Mouse (Mus musculus) neural tube, embryonic 15.5 days (tissue): Measurements from ENCODE around the gene Tfeb. TPM values are rescaled to one million over a fixed set of nuclear protein-coding genes. Genes with fewer than 3 reads are reported as not detected.
A peak's percentile ranks its signal among the peaks of the same experiment; 100 is the strongest.

Experiments
- ATAC-seq: fragments of 200-750 bp; cut with Nextera tagmentation; 2 replicates; pipeline ENCODE4 v1.8.0; 2017; ENCODE audit warnings: mild to moderate bottlenecking, moderate TSS enrichment, moderate library complexity; ENCODE audit not compliant: low FRiP score
- H3K27ac ChIP-seq: fragments of 300-500 bp; sonication (generic); replicated peaks from 2 replicates; pipeline ENCODE4 v1.5.1; 2015; ENCODE audit warnings: mild to moderate bottlenecking, inconsistent platforms
- H3K27me3 ChIP-seq: fragments of 300-500 bp; sonication (generic); replicated peaks from 2 replicates; pipeline ENCODE4 v1.6.1; 2015; ENCODE audit warnings: inconsistent platforms
- H3K36me3 ChIP-seq: fragments of 300-500 bp; sonication (generic); 2 replicates; pipeline ENCODE4 v1.6.1; 2015; ENCODE audit warnings: inconsistent platforms
- H3K4me1 ChIP-seq: fragments of 300-500 bp; sonication (generic); 2 replicates; pipeline ENCODE4 v1.6.1; 2015; ENCODE audit warnings: inconsistent platforms
- H3K4me2 ChIP-seq: fragments of 300-500 bp; sonication (generic); 2 replicates; pipeline ENCODE4 v1.6.1; 2015; ENCODE audit warnings: inconsistent platforms, mild to moderate bottlenecking, moderate library complexity
- H3K4me3 ChIP-seq: fragments of 300-500 bp; sonication (generic); replicated peaks from 2 replicates; pipeline ENCODE4 v1.5.1; 2015; ENCODE audit warnings: mild to moderate bottlenecking, inconsistent platforms
- H3K9ac ChIP-seq: fragments of 300-500 bp; sonication (generic); replicated peaks from 2 replicates; pipeline ENCODE4 v1.6.1; 2015; ENCODE audit warnings: mild to moderate bottlenecking, inconsistent platforms
- H3K9me3 ChIP-seq: fragments of 300-500 bp; sonication (generic); replicated peaks from 2 replicates; pipeline ENCODE4 v1.6.1; 2016; ENCODE audit warnings: inconsistent platforms
- WGBS: fragments of 180-500 bp; shearing (Covaris S2); methylation state at CpG from one replicate; pipeline ENCODE4 v1.1.7; 2015; ENCODE audit warnings: mixed read lengths; 5-methylcytosine and 5-hydroxymethylcytosine counted together
- polyA plus RNA-seq: library from polyadenylated mRNA; unstranded; fragments of >200 nt; fragmentation: Nextera tagmentation; extraction: Ambion mirVana; gene quantifications from 2 replicates; pipeline ENCODE4 v1.2.1, GENCODE M21; 2015

The Tfeb gene
- polyA plus RNA-seq, 1 experiment from 2014 or later: 3.7 TPM

DNA sequence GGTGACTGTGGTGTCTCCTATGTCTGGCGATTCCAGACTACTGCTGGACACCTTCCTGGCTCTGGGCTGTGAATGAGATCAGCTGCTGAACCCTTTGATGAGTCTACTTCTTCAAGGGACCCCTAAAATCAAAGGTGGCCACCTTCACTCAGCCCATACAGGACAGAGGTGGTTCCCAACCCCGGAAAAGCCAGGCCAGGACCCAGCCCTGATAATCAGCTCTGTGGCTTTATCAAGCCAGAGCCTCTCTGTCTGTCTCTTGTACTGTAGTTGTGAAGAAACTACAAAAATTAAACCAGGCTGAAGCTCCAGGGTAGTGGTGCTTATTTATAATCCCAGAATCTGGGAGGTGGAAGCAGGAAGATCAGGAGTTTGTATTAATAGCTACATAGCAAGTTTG is 40.3 kb downstream of the Tfeb start:
- Histone ChIP-seq H3K9ac (no peak overlapping the region), H3K27ac (no peak overlapping the region), H3K4me2 (no peak overlapping the region), H3K27me3 (no peaks in the 10 kb centered on the region), H3K9me3 (0 out of 2 replicates have a peak, but pooled peaks cover 4% of the 10 kb centered on the region), H3K36me3 (no peaks in the 10 kb centered on the region), H3K4me1 (no peaks in the 10 kb centered on the region), H3K4me3 (no peak overlapping the region)
- 74% methylated on average over 2 of the region's 2 CpGs for WGBS
- no peak for ATAC-seq

DNA sequence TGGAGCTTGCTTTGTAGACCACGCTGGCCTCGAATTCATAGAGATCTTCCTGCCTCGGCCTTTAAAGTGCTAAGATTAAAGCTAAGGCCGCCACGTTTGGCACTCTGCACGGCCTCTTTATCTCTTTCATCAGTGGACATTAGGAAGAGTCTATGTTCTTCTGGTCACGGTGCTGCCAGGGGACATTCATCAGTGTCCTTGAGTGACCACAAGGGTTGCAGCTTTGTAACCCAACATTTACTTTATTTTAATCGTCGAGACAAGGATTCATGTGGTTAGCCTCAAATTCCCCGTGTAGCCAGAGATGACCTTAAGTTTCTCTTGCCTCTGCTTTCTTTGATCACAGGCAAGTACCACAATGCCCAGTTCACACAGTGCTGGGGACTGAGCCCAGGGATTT is 43.6 kb downstream of the Tfeb start:
- no peak overlapping the region for H3K9ac ChIP-seq
- no peak overlapping the region for H3K4me3 ChIP-seq
- no peaks in the 10 kb centered on the region for H3K9me3 ChIP-seq
- no peaks in the 10 kb centered on the region for H3K36me3 ChIP-seq
- H3K4me2 ChIP-seq: no peak overlapping the region
- 86% methylated on average over 10 of the region's 10 CpGs for WGBS
- H3K4me1 ChIP-seq: no peaks in the 10 kb centered on the region
- no peak for ATAC-seq
- no peak overlapping the region for H3K27ac ChIP-seq
- no peaks in the 10 kb centered on the region for H3K27me3 ChIP-seq

DNA sequence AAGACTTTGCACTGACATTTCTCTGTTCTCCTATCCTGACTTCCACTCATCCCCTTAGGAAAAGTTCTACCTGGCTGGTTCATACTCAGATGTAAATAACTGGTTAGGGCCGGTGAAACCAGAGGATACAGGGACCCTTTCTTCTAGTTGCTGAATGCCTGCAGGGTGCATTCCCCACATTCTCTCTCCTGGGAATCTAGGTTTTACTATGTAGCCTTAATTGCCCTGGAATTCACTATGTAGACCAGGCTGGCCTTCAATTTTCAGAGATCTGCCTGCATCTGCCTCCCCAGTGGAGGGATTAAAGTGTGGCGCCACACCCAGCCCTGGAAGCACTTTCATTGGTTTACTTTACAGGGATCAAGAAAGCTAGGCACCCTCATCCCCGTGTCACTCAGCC is 45.7 kb downstream of the Tfeb start:
- no peaks in the 10 kb centered on the region for H3K36me3 ChIP-seq
- no peak for ATAC-seq
- H3K4me2 ChIP-seq: no peak overlapping the region
- H3K9me3 ChIP-seq: no peaks in the 10 kb centered on the region
- H3K4me3 ChIP-seq: no peak overlapping the region
- WGBS: 75% methylated on average over 3 of the region's 3 CpGs
- H3K9ac ChIP-seq: no peak overlapping the region
- H3K27me3 ChIP-seq: peaks cover 8% of the 10 kb centered on the region; the same call in 1 of the 2 replicates
- no peak overlapping the region for H3K27ac ChIP-seq
- H3K4me1 ChIP-seq: no peaks in the 10 kb centered on the region

DNA sequence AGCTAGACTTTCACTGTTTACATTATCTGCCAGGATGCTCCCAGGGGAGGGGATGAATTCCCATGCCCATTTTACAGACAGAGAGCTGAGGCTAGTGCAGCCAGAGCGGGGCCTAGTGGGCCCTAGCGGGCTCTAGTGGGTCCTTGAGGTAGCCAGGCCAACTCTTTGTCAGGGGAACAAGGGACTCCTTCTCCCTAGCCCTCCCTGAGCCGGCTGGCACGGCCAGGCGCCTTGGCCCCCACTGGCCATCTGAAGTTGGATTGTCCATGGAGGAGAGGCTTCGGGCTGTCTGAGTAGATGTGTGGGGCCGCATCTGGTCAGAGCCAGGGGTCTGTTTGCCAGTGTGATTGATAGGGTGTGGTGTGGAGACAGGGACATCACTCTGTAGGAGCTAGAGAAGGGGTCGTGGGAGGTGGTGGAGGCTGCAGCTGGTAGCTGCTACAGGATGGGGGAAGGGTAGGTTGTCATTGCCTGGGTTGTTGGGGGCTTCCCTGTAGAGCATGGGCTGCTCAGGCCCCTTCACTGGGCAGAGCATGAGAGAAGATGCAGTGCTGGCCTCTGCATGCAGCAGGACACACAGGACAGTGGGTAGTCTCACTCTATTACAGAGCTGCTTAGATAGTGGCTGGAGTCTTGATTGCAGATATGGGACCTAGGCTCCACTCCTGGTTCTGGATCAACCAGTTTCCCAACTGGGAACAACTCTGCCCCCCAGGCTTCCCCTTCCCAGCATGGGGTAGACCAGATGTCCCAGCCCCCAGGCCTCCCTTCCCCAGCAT is 46.8 kb downstream of the Tfeb start:
- ATAC-seq: no peak
- WGBS: 84% methylated on average over 8 of the region's 8 CpGs

DNA sequence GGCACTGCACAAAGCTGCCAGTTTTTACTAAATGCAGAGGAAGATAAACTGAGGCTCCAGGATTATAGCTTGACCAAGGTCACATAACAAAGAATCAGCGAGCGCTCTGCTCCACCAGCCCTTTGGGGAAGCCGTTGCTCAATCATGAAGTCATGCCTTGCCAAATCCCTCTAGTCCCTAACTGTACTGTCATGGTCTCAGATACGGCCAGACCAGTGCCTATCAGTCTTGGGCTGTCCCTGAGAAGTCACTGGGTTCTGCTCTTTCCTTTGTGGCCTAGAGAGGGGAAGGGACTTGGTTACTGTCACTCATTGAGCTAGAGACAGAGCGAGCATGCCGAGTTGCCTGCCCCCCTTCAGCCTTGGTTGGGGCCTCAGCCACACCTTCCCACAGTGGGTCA is 47.6 kb downstream of the Tfeb start:
- Histone ChIP-seq H3K27ac (no peak overlapping the region), H3K27me3 (peaks cover 8% of the 10 kb centered on the region; the same call in 1 of the 2 replicates), H3K9ac (no peak overlapping the region), H3K4me3 (no peak overlapping the region), H3K4me1 (no peaks in the 10 kb centered on the region), H3K4me2 (no peak overlapping the region), H3K36me3 (no peaks in the 10 kb centered on the region), H3K9me3 (no peaks in the 10 kb centered on the region)
- ATAC-seq: no peak
- 91% methylated on average over 6 of the region's 6 CpGs for WGBS

More for the DNA sequence above, 46.8 kb downstream of the Tfeb start:
- Histone ChIP-seq H3K4me3 (no peak overlapping the region), H3K27me3 (peaks cover 8% of the 10 kb centered on the region; the same call in 1 of the 2 replicates), H3K9ac (no peak overlapping the region), H3K4me2 (no peak overlapping the region), H3K9me3 (no peaks in the 10 kb centered on the region), H3K36me3 (no peaks in the 10 kb centered on the region), H3K4me1 (no peaks in the 10 kb centered on the region), H3K27ac (no peak overlapping the region)

DNA sequence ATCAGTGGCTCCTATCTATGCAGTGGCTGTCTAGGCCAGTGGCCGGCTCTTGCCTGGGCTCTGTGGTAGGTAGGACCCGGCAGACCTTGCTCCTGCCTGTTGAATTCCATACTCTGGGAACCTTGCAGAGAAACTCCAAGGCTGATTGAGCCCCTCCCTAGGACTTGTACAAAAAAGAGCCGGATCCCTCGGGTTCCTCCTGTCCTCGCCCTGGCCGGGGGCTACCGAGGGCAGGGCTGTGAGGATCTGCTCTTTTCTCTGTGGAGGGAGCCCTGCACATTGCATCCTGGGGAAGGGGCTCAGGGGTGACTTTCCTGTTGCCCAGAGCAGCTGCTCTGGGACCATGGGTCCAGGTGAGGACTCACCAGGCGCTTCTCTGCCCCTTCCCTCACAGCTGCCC is 50.8 kb downstream of the Tfeb start:
- Histone ChIP-seq H3K27me3 (peaks cover 20% of the 10 kb centered on the region; the same call in 1 of the 2 replicates), H3K9me3 (no peaks in the 10 kb centered on the region), H3K4me2 (no peak overlapping the region), H3K27ac (no peak overlapping the region), H3K4me1 (peaks cover 6% of the 10 kb centered on the region; the same call in 1 of the 2 replicates), H3K9ac (no peak overlapping the region), H3K4me3 (no peak overlapping the region), H3K36me3 (no peaks in the 10 kb centered on the region)
- WGBS: 51% methylated on average over 8 of the region's 8 CpGs
- no peak for ATAC-seq

DNA sequence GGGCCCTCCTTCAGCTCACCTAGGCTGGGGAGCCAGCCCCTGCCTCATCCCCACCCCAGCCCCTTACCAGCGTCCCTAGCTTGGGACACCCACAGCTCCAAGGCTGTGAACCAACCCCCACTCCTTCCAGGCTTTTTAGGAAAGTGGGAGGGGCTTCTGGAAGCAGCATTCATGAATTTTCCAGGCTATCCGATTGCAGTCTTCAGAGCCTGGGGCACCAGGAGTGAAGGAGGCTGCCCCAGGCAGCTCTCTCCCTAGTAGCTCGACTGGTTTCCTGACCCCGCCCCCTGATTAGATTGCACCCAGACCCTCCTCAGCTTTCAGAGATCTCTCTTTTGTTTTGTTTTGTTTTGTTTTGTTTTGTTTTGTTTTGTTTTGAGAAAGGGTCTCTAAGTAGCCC is 51.5 kb downstream of the Tfeb start:
- H3K27ac ChIP-seq: no peak overlapping the region
- no peak overlapping the region for H3K9ac ChIP-seq
- no peak overlapping the region for H3K4me3 ChIP-seq
- no peaks in the 10 kb centered on the region for H3K36me3 ChIP-seq
- H3K4me1 ChIP-seq: peaks cover 10% of the 10 kb centered on the region; the same call in 1 of the 2 replicates
- WGBS: 10% methylated on average over 4 of the region's 4 CpGs
- no peaks in the 10 kb centered on the region for H3K9me3 ChIP-seq
- H3K27me3 ChIP-seq: peaks cover 20% of the 10 kb centered on the region; the same call in 1 of the 2 replicates
- no peak overlapping the region for H3K4me2 ChIP-seq
- no peak for ATAC-seq

DNA sequence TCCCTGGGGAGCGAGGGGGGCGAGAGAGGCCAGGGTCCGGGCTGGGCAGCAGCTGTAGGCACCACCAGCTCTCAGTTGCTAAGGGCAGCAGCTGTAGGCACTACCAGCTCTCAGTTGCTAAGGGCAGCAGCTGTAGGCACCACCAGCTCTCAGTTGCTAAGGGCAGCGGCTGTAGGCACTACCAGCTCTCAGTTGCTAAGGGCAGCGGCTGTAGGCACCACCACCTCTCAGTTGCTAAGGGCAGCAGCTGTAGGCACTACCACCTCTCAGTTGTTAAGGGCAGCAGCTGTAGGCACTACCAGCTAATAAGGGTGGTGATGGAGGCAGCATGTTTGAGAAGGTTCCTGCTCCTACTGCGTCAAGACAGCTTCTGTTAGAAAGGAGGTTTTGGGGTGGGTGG is 52.2 kb downstream of the Tfeb start:
- peaks cover 10% of the 10 kb centered on the region; the same call in 1 of the 2 replicates for H3K4me1 ChIP-seq
- H3K27me3 ChIP-seq: peaks cover 20% of the 10 kb centered on the region; the same call in 1 of the 2 replicates
- no peaks in the 10 kb centered on the region for H3K36me3 ChIP-seq
- H3K4me2 ChIP-seq: no peak overlapping the region
- no peak overlapping the region for H3K27ac ChIP-seq
- no peaks in the 10 kb centered on the region for H3K9me3 ChIP-seq
- 51% methylated on average over 6 of the region's 6 CpGs for WGBS
- H3K4me3 ChIP-seq: no peak overlapping the region
- ATAC-seq: no peak
- H3K9ac ChIP-seq: no peak overlapping the region

DNA sequence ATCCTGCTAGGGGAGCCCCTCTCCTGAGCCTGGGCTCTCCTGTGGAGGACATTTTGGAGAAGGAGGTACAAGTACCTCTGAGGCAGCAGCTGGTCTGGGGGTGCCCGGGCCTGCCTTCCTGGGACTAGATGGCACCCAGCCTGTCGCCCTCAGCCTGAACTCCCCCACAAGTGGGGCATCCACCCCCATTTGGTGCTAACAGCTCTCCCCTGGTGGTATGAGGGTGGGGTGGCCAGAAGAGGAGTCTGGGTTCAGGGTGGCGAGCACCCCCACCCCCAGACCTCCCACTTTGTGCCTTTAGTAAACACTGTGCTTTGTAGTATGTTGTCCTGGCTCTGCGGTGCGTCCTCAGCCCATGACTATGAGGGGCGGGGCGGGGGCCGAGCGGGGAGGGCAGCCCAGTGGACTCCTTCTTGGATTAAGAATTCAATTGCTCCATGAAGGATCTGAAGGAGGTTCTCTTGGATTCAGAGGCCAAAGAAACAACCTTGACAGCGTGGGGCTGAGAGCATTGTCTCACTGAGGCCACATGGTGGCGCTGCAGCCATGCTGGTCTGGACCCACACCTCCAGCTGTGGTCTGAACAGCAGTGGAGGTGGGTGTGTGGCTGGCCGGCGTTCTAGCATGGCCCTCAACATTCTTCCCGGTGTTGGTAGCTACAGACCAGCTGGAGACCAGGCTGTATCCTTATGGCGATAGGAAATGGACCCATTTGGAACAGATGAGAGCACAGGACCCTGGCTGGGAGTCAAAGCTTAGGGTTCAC is 55.5 kb downstream of the Tfeb start:
- Histone ChIP-seq H3K9ac (no peak overlapping the region), H3K9me3 (no peaks in the 10 kb centered on the region), H3K27ac (no peak overlapping the region), H3K27me3 (peaks cover 12% of the 10 kb centered on the region; the same call in 1 of the 2 replicates), H3K36me3 (no peaks in the 10 kb centered on the region), H3K4me1 (peaks cover 20% of the 10 kb centered on the region), H3K4me3 (no peak overlapping the region), H3K4me2 (no peak overlapping the region)
- 20% methylated on average over 15 of the region's 15 CpGs for WGBS
- peak; percentile 60 for ATAC-seq

DNA sequence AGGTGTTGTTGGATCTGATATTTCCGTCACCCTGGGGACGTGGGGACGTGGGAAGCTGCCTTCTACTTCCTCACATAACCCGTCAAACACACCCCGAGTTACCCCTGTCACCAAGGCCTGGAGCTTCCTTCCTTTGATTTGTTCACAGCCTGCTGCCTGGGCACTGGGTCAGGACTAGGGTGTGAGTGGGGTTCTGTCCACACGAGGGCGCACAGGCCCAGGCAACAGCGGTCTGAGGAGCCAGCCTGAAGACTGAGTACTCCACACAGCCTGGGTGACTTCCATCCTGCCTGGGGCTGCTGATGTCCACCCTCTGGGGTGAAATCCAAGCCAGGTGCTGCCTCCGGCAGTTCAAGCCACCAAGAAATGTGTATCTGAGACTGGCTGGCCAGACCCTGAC is 56.5 kb downstream of the Tfeb start:
- Histone ChIP-seq H3K4me1 (peaks cover 20% of the 10 kb centered on the region), H3K27me3 (peaks cover 12% of the 10 kb centered on the region; the same call in 1 of the 2 replicates), H3K36me3 (no peaks in the 10 kb centered on the region), H3K27ac (no peak overlapping the region), H3K9me3 (no peaks in the 10 kb centered on the region), H3K4me2 (no peak overlapping the region), H3K4me3 (no peak overlapping the region), H3K9ac (no peak overlapping the region)
- 13% methylated on average over 9 of the region's 9 CpGs for WGBS
- ATAC-seq: peak; percentile 43; the same call in 1 of the 2 replicates

DNA sequence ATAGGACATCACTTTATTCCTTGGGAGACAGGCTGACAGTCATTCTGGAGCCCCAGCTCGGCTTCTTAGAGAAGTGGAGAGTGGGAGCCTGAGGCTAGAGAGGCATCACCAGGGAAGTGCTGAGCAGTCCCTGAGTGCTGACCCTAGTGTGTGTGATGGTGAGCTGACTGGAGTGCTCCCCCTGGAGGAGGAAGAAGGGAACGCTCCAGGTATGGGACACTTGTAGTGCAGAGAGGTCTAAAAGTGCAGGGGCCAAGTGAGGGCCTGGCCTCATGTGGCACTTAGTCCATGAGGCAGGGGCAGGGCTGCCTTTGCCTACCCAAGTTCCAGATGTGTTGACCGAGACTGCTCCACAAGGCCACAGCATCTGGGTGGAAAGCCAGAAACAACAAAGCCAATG is 58.6 kb downstream of the Tfeb start:
- 38% methylated on average over 3 of the region's 3 CpGs for WGBS
- Histone ChIP-seq H3K4me2 (no peak overlapping the region), H3K4me3 (no peak overlapping the region), H3K27me3 (peaks cover 12% of the 10 kb centered on the region; the same call in 1 of the 2 replicates), H3K27ac (no peak overlapping the region), H3K36me3 (no peaks in the 10 kb centered on the region), H3K4me1 (peaks cover 20% of the 10 kb centered on the region), H3K9ac (no peak overlapping the region), H3K9me3 (no peaks in the 10 kb centered on the region)
- ATAC-seq: no peak; the same call in 1 of the 2 replicates
